Mouse (Mus musculus) megakaryocyte progenitor cell, adult 5-6 weeks (primary cell): Measurements from ENCODE around the gene Cpne8. TPM values are rescaled to one million over a fixed set of nuclear protein-coding genes. Genes with fewer than 3 reads are reported as not detected.
A peak's percentile ranks its signal among the peaks of the same experiment; 100 is the strongest.

Source experiments
- ATAC-seq: replicated peaks from 2 replicates; pipeline ENCODE4 v1.8.0; 2016; ENCODE audit warnings: mild to moderate bottlenecking, moderate TSS enrichment, inconsistent platforms; ENCODE audit not compliant: poor library complexity
- total RNA-seq, 2 experiments: library from RNA; stranded (forward) in 1 of 2; stranded (reverse) in 1 of 2; fragments of 157-497, 149-512 nt in 1 of 2; fragments of 200-1000 nt in 1 of 2; gene quantifications; 2 replicates each; pipeline versions ENCODE4 v1.2.3 to v1.2.4; 2015 to 2017

Cpne8 gene
- total RNA-seq (2015) (not detected in 2 replicates), total RNA-seq (2017) (not detected in 2 replicates)

DNA sequence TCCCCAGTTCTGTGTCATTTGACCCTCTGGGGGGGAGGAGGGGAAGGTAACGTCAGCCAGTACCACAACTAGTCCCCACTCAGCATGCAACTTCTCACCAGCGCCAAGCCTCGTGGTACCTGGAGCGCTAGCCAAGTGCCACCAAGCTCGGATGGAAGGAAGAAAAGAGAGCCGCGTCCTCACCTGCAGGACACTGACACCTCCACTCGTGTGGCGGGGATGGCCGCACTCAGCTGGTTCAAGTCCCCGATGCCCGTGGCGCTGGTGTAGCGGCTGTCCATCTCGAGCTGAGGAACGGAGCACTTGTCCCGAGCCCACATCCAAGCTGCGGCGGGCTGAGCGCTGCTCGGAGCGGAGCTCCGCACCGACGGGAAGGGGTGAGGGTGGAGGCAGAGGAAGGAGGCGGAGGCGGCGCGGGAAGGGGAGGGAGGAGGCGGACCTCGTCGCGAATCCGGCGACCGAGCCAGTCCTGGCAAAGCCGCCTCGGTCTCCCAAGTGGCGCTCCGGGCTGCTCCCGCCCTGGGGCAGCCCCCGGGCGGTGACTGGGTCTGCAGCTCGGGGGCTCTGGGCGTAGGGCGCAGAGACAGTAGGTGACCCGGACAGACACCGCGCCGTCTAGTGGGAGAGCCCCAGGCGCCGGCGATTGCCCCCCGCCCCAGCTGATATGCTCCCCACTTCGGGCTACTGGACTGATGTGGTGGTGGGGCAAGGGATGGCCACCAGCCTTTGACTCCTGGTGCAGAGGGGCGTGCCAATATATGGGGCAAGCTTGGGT is at the start of gene Cpne8:
Cpne8 (minus strand) TSS at position 448 of the 775 bp plus-strand sequence.
- ATAC-seq: peak; percentile 69

DNA sequence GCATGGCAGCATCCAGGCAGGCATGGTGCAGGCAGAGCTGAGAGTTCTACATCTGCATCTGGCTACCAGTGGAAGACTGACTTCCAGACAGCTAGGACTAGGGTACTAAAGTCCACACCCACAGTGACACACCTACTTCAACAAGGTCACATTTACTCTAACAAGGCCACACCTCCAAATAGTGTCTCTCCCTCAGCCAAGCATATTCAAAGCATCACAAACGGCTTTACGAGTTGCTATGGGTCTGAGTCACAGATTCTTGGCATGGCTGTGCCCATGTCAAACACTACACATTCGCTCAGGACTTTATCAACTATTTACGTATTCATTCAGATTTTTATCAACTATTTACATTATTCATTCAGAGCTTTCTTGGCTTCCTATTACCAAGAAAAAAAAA is 38.5 kb upstream of the Cpne8 start:
- ATAC-seq: no peak

DNA sequence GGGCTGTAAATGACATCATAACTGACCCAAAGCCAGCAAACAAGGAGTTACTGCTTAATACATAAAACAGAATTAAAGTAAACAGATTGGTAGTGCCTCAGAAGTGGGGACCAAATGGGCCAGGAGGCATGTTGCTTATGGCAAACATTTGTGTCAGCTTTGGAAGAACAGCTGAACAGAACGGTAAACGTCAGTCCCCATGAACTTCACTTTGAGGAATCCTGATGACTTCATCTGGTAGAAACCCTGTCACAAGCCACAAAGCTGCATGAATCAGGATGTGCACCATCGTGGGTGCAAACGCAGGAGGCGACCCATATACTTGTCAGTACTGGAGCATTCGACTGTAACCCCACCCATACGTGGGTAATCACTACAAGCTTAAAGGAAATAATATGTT is 30.1 kb upstream of the Cpne8 start:
- no peak for ATAC-seq

DNA sequence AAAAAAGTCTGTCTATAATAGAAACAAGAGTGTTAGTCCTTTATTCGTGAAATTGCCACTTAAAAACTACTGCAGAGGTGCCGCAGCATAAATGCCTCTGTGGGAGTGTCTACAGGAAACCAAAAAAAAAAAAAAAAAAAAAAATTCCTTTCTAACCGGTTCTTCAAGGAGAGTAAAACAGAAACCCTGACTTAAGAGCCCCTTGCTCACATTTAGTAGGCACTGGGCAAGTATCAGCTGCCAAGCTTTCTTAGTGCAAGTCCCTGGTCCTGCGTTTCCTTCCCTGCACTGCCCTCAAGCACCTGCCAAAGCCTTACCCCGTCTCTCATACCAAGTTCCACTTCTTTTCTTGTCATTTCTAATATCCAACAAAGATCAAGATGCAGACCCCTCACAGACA is 25.1 kb upstream of the Cpne8 start:
- no peak for ATAC-seq

DNA sequence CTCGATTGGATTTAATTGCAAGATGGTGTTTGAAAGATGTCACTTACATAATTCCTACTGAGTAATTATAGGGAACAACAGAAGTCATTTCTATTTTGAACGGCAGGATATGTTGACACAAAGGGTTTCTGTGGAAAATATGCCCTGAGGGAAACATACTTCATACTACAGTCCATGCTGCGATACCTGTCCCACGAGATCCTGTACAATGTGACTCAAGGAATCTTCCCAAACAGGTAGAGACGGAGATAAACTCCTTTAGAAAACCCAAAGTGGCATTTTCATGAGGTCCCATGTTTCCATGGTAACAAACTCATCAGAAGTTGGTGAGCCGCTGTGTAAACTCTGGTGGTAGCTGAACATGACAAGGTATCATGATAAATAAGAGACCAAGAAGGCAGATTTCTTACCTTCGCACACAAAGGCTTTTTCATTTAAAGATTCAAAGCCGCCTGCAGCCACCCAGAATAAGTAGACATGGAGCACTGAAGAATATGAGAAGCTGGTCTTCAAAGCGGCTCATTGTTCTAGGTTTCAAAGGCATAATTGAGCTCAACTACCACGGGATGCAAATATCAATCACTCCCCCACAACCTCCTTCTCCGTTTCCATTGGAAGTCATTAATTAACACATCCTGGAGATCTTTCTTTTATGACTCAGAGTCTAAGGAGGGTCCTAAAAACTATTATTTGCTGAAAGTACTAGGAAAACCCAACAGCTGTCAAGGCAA is 24.4 kb upstream of the Cpne8 start:
- no peak for ATAC-seq

DNA sequence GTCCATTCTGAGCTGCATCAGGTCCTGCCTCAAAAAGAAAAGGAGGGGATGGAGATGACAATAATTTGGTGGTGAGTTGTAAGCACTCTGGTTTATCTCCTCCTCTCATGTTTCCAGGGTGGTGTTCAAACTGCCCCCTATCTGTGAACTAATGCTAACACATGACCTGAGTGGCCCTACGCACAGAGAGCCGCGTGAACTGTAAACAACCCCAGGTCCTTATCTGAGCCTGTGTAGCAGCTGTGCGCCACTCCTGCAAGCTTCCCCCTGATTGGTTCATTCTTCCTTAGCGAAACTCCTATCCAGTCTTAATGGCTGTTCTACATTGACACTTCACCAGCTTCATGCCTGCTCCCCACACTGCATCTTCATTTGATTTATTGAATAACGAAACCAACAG is 7.5 kb upstream of the Cpne8 start:
- no peak for ATAC-seq

DNA sequence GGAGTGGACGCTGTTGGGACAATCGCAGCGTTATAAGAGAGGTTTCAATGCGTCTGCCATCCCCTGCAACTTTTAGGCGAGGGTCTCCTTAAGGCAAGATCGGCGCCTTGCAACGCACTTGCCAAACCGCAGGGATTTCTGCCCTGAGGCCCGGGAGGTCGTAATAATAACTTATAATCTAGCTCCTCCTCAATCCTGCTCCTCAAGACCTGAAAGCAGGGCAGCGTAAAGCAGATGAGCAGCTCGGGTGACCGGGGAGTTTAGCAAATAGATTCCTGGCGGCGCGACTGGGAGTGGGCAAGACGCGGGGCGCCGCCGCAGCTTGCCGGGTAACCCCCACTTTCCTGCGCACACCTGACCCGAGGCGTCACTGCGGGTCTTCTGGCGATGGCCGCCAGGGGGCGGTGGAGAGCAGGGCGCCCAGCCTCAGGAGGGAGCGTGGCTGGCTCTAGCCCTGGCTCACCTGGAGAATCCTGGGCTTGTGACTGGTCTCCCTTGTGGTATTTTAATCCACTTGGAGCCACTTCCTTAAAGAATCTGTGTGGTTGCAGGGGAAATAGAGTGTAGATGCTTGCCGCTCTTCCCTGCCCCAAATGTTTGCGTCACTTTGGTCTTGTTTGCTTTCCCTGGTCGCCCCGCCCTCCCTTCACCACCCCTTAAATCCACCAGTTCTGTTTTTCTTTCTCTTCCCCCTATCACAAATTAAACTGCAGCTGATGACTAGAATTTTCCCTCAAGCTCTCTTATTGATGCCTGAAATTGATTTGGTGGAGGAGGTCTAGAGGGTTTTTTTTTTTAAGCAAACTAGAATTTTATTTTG is 738 bp upstream of the Cpne8 start:
- ATAC-seq: peak; percentile 88

DNA sequence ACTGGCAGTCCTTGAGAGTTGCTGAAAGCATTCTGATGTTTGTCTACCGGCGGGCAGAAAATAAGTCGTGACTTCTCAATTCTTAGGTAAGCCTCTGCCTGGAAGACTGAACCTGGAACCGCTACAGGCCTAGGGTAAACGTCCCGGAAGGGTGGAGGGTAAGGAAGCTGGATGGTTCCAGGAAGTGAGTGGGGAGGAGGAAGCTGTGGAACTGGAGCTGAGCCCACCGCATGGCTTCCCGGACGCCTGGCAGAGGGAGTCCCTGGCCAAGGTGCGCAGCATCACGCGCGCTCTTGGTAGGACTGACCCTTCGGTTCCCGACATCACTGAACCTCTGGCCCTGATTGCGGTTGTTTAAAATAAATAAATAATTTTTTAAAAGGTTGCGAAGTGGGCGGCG is 744 bp downstream of the Cpne8 start:
- no peak for ATAC-seq

DNA sequence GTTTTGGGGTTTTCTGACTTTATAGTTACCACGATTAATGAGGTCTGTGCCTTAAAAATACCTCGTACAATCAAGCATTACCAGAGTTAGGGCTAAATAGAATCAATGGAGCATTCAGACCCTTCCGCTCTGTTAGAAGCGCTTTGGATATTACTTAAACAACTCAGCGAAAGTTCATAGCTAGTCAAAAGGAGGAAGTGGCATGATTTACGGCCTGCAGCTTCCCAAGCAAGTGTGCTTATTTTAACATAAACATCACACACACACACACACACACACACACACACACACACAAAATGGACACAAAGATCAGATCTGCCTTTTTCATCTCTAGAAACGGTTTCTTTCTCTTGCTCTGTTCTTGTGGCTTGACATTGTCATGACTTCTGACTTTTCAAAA is 9.7 kb downstream of the Cpne8 start:
- peak; percentile 80 for ATAC-seq

DNA sequence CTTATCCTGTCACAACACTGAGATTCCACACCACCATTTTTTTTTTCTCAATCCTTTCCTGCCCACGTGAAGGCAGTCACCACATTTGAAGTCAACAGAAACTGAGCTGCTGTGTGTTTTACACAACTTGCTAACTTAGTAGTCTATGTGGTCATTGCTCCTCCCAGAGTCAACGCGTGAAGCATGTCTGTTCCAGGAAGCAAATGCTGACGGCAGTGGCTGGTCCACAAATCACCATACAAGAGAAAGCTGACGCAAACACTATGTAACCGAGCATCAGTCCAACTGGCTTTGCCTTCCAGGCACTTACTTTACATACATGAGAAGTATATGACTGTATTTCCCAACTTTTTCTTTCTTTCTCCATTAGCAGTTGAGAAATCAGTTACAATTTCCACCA is 12.3 kb downstream of the Cpne8 start:
- no peak for ATAC-seq

DNA sequence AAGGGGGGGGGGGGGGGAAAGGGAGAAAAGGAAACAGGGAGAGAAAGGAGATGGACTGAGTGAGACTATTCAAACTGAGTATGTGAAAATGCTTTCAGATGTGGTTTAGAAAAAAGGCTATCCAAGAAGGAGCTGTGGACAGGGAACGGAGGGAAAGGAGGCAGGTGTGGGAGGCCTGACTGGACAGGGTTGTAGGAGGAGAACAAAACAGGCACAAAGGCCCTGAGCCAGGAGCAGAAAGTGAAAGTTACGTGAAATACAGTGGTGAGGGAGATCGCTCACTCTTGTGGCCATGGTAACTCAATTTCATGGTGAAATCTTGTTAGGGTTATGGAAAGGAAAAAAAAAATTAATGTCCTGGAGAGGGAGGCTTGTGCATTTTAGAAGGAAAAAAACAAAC is 14.6 kb downstream of the Cpne8 start:
- ATAC-seq: no peak

DNA sequence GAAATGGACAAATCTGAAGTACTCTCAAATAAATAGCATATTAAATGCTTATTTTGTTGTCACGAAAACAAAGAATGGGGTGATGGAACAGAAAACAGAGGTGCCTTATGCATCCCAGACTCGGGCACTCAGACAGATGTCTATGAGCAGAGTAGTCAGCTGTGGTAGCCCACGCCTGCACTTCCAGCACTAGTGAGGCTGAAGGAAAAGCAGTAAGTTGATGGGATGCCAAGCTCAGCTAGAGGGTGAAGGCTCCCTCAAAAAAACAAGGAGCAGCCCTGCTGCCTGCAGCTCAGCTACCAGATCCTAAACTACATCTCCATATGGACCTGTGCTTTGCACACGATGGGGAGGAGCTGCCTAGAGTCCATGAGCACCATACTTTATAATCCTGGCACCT is 15.6 kb downstream of the Cpne8 start:
- ATAC-seq: no peak

DNA sequence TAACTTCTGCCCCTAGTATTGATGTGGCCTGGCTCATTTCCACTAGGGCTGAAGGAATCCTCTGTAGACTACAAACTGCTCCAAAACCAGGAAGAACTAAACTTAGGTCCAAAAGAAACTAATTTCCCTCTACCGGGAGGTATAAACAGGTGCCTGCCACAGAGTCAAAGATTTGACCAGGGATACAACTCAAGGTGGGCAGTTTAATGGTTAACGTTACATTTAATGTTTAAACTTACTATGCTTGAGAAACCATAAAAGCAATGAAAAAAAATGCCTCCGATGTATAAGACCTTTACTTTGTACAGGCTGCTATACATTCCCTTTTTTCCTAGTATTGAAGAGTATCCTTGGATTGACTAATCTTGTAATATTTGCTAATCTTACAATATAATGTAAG is 18.5 kb downstream of the Cpne8 start:
- ATAC-seq: no peak

DNA sequence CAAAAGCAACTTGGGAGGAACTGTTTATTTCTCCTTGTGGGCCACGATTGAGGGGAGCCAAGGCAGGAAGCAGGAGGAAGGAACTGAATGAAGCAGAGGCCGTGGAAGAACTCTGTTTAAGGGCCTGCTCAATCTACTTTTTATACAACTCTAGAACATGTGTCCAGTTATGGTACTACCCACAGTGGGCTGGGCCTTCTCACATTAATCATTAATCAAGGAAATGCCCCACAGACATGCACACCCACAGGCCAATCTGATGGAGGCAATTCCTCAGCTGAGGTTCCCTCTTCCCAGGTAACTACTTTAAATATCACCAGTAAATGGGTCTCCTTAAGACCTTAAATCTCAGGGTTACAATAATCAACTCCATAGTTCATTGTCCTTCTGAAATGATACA is 21.2 kb downstream of the Cpne8 start:
- no peak for ATAC-seq

DNA sequence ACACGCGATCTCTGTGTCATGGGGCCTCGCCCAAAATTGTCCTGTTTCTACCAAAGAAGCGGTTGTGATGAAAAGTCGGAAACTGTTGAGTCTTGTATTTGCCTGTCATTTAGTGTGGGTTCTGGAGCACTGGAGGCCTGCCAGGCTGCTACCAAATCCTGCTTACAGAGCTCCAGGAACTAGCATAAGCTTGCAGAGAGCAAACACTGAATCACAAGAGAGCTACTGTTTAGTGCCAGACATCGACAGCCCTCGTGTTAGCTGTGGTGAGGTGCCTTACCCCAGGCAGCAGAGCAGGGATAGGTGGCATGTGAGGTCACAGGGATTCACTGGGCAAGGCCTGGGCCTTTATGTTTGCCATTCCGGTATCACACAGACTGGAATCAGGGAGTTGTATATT is 22.7 kb downstream of the Cpne8 start:
- ATAC-seq: no peak

DNA sequence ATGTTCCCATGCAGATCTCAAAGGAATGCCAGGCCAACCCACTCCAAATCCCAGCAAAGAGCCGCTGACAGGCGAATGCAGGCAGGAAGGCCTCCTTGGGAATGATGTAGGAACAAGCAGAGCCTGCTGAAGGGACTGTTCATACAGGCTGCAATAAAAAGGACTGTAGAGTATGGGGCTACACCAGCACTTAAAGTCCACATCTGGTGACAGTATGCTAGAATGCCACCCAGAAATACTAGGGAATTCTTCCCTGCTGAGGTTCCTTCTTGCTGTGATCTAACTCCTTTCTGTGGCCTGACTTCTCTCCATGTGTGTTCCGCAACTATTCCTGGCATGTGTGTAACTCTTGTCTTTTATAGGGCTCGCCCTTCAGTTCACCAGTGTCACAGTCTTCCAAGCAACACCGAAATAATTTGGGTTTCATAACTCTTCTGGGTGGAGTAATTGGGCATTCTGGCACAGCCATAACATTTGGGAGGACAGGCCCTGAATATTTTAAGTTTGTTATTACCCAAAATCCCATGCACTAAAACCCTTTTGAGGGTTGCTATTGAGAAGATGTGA is 32.1 kb downstream of the Cpne8 start:
- no peak for ATAC-seq

DNA sequence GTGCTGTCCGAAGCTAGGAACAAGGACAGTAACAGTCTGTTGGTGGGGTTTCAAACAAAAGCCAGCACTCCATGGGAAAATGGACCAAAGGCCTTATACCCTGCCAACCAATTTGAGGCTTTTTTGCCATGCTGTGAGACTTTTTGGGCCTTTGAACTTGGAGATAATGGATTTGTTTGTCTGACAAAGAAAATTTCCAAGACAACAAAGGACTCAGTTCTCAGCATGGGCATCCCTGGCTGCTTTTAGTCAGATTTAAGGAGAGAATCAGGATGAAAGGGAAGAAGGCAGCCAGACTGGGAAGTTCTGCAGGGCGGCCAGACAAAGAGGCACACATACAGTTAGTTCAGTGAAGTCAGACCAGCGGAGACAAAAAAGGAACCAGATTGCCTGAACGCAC is 32.9 kb downstream of the Cpne8 start:
- ATAC-seq: no peak

DNA sequence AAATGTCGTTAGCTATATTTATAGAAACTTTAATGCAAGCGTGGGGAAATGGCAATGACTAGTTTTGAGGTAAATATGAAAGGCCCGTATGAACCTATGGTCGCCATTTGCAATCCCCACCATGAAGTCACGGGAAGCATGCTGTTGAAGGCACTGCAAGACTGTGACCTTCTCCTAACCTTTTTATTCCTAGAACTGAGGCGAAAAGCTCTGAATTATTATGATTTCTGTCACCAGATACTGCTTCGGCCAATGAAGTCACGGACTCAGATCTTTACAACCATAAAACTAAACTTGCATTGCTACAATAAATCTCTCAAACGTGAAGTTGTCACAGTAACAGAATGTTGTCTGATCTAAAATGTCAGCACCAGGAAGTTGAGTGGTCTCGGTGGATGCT is 33.4 kb downstream of the Cpne8 start:
- ATAC-seq: no peak

DNA sequence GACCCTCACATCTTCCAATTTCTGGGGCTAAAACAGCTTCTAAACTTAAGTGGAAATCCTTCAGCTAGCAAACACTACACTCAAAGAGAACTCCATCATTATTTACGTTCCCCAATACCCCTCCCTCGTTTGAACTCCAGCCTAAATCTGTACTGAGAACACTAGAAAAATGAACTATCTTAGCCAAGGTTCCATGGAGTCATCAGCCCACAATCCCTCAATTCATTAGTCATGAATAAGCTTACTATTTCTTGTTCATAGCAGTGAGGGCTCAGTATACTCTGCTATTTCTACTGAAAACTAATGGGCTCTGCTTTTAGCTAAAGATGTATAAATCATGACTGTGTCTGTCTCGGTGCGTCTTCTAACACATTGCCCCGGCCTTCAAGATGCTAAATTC is 55.0 kb downstream of the Cpne8 start:
- ATAC-seq: no peak

DNA sequence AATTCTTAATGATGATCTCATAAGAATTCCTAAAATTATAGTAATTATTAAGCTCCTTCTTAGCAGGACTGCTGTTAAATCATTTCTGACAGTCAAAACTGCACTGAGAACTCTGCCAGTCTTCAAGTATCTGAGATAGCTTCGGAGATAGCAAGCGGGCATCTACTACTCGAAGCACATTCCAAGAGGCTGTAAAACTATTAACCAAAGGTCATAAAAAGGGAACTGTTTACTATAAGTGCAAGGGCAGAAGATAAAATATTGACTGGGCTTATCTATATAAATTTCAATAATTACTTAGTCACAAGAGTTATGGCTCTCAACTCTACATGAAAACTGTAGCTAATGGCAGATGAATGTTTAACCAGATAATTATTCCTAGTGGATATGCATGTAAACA is 57.2 kb downstream of the Cpne8 start:
- ATAC-seq: no peak

DNA sequence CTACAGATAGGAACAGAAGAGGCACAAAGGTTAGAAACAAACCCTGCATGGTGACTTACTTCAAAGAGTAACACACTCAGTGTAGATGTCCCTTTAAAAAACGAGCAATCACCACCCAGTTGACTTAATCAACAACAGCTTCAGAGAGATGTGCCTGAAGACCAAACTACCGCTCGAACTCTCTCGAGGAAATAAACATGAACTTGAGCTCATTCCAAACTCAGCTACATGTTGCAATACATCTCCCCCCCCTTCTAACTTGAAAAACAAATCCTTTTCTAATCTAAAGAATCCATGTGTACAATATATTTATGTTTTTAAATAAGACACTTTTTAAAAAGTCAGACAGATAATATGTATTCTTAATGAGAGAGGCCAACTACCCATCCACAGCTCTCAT is 59.5 kb downstream of the Cpne8 start:
- no peak for ATAC-seq
